Mouse (Mus musculus): Measurements from ENCODE around the gene Rex2.
"Not testable (repeated sequence)": the region's sequence is repeated elsewhere in the genome, so short reads cannot be mapped to it uniquely, and the experiment has no call there.

Rex2 gene

GRCm38 (mm10) chr4:147021550-147021949, at the start of gene Rex2:
TSS of gene Rex2 (plus strand) at chr4:147021850.
- not testable (repeated sequence) for ATAC-seq (ENCODE audit: low TSS enrichment)

- ATAC-seq (ENCODE audit: low TSS enrichment) = not testable (repeated sequence)
These were observed 45.1 kb upstream of the Rex2 start for GRCm38 (mm10) chr4:146976581-146976980.

- ATAC-seq (ENCODE audit: low TSS enrichment) = not testable (repeated sequence)
These were observed 3.2 kb upstream of the Rex2 start for GRCm38 (mm10) chr4:147018400-147018799.

GRCm38 (mm10) chr4:147026374-147026773, 4.7 kb downstream of the Rex2 start:
- ATAC-seq (ENCODE audit: low TSS enrichment) = not testable (repeated sequence)

GRCm38 (mm10) chr4:147031308-147032036, 9.8 kb downstream of the Rex2 start:
- ATAC-seq (ENCODE audit: low TSS enrichment) = not testable (repeated sequence)

- not testable (repeated sequence) for ATAC-seq (ENCODE audit: low TSS enrichment)
These were observed 42.1 kb downstream of the Rex2 start for GRCm38 (mm10) chr4:147063768-147064167.

- not testable (repeated sequence) for ATAC-seq (ENCODE audit: low TSS enrichment)
These were observed 44.2 kb downstream of the Rex2 start for GRCm38 (mm10) chr4:147065861-147066260.

GRCm38 (mm10) chr4:147066380-147066779, 44.7 kb downstream of the Rex2 start:
- ATAC-seq (ENCODE audit: low TSS enrichment) = not testable (repeated sequence)

- not testable (repeated sequence) for ATAC-seq (ENCODE audit: low TSS enrichment)
These were observed 74.0 kb downstream of the Rex2 start for GRCm38 (mm10) chr4:147095641-147096040.

GRCm38 (mm10) chr4:147101666-147102626, 80.3 kb downstream of the Rex2 start:
- 0 out of 2 replicates have a peak, but pooled peaks have one; percentile 57 for ATAC-seq (ENCODE audit: low TSS enrichment)

GRCm38 (mm10) chr4:147103814-147104213, 82.2 kb downstream of the Rex2 start:
- ATAC-seq (ENCODE audit: low TSS enrichment) = not testable (repeated sequence)
